ENCODE assay signal across 9 mouse cellular contexts in the genomic region with DNA sequence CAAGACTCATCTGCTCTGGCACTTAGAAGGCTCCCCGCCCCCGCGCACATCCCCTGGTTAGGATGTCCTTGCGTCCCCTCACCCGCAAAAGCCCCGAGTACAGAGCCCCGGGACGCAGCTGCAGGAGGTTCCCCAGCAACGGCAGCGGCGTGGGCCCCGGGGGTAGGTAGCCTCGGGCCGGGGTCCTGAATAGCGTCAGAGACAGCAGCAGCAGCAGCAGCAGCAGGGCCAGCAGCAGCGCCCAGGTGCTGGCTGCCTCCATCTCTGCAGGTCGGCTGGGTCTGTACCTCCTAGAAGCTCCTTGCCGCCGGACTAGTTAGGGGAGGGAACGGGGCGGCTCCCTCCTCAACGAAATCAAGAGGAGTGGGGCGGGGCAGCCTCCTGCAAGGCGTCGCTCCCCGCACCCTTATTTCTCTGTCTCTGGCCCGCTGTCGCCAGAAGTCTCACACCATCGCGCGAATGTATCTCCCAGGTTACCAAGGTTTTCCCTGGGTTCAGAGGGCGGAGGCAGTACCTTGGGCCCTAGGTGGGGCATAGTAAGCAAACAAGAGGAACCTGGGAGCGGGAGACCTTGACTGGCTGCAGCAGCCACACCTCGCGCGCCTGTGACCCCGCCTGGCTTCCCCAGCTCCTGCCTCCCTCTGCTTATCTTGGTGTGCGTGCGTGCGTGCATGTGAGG. TPM values are rescaled to one million over a fixed set of nuclear protein-coding genes. Genes with fewer than 3 reads are reported as not detected.
DNase-seq lines count a peak whose midpoint lies in the region; ATAC-seq lines count a peak whose summit lies in the region.
"Had no signal": no experiment of that assay in that cellular context is flagged by ENCODE, and none has a peak within 500 bp of the region (broad histone marks: within the 10 kb centered on the region; RNA-seq: fewer than 3 reads in every experiment).

A gene (minus strand): TSS at position 673 of the 679 bp plus-strand sequence.

- peak within 1 kb of the TSS; percentile 95 for H3K4me2 ChIP-seq in stomach, embryonic 16.5 days (ENCODE audit: low read depth, low read length)

- H3K27me3 ChIP-seq in stomach, embryonic 16.5 days (ENCODE audit: control insufficient read depth, insufficient read depth, low read length), result no peaks in the 10 kb centered on the region

- no peak within 1 kb of the TSS for H3K27ac ChIP-seq in brown adipose tissue, adult 24 weeks (replicated peaks; ENCODE audit: low read depth, low read length)
- H3K27ac ChIP-seq in stomach, embryonic 16.5 days (ENCODE audit: low read length), result peak within 1 kb of the TSS; percentile 94

- H3K9ac ChIP-seq in stomach, embryonic 16.5 days (ENCODE audit: low read length), result peak within 1 kb of the TSS; percentile 83

- H3K9me3 ChIP-seq in stomach, embryonic 16.5 days (replicated peaks; ENCODE audit: control insufficient read depth, low read length), result no peaks in the 10 kb centered on the region
- H3K9me3 ChIP-seq: G1E had no signal

- no peaks in the 10 kb centered on the region for H3K36me3 ChIP-seq in stomach, embryonic 16.5 days (ENCODE audit: control insufficient read depth, insufficient read depth, low read length)
- H3K36me3 ChIP-seq: G1E had no signal

- ATAC-seq in megakaryocyte-erythroid progenitor cell, adult 5-6 weeks (replicated peaks; ENCODE audit: low FRiP score, low TSS enrichment, poor library complexity, severe bottlenecking), result peak; percentile 88
- peak; percentile 93 for ATAC-seq in stomach, embryonic 16.5 days (ENCODE audit: insufficient read depth, low FRiP score)

- H3K4me1 ChIP-seq in brown adipose tissue, adult 24 weeks (ENCODE audit: control insufficient read depth, insufficient read depth, insufficient read length, low read length), result no peaks in the 10 kb centered on the region
- H3K4me1 ChIP-seq in stomach, embryonic 16.5 days (ENCODE audit: control insufficient read depth, insufficient read depth, low read length), result peaks cover 6% of the 10 kb centered on the region; the same call in 1 of the 2 replicates

- H3K4me3 ChIP-seq in brown adipose tissue, adult 24 weeks (ENCODE audit: insufficient read depth, low read depth, low read length), result peak within 1 kb of the TSS; percentile 45
- H3K4me3 ChIP-seq in stomach, embryonic 16.5 days (replicated peaks; ENCODE audit: low read length), result peak within 1 kb of the TSS; percentile 68

- intact Hi-C loops in heart, postnatal 25 days (cut with DNase I), result no loop called here
- intact Hi-C loops in heart, postnatal 14 days (cut with DNase I), result no loop called here

- peak; percentile 92 for DNase-seq in heart, adult 11 months
- no peak for DNase-seq in heart, postnatal 25 days (ENCODE audit: low spot score)
- peak; percentile 19 to 22 for DNase-seq in heart, postnatal 14 days
- DNase-seq in large intestine, adult 2 months (ENCODE audit: low read depth, low spot score), result peak; percentile 87
- no peak for DNase-seq in layer of hippocampus, adult 9-11 months

- WGBS in large intestine, adult 2 months, result 3% methylated on average over 40 of the region's 40 CpGs
- WGBS in stomach, embryonic 16.5 days, result 3% methylated on average over 40 of the region's 40 CpGs

RNA-seq across cellular contexts. Expression of the gene that starts here (rescaled TPM):
- total RNA-seq in heart, postnatal 25 days (2021), result 1 to 10 TPM; 5.8 to 6.3 TPM
- not detected in 2 replicates for polyA plus RNA-seq in brown adipose tissue, adult 24 weeks (2012; ENCODE audit: insufficient read depth, insufficient read length, missing spikeins)
- 1 to 10 TPM; 5.4 to 6.1 TPM for total RNA-seq in heart, postnatal 14 days (2021)
- 49.2 and 66.1 TPM in 2 replicates for polyA plus RNA-seq in large intestine, adult 2 months (2012; rRNA removed)
- total RNA-seq in megakaryocyte-erythroid progenitor cell, adult 5-6 weeks (2014; fragmentation: Nextera tagmentation), result not detected in 2 replicates
- not detected in 2 replicates for total RNA-seq in megakaryocyte-erythroid progenitor cell, adult 5-6 weeks (2017)
- 53.1 and 74.9 TPM in 2 replicates for polyA plus RNA-seq in stomach, embryonic 16.5 days (2015; fragmentation: Nextera tagmentation; extraction: Ambion mirVana)
- polyA plus RNA-seq: G1E had no signal

Comparison
In these comparisons a context has a peak if more than half of its experiments do, and no peak if none do; other contexts are left out.
1. RNA of the gene that starts here (total RNA-seq): 5.8 to 6.3 TPM in heart, postnatal 25 days and 5.4 to 6.1 TPM in heart, postnatal 14 days; not detected in megakaryocyte-erythroid progenitor cell, adult 5-6 weeks; every median in the first group is over 4 times any median in the second.
2. RNA of the gene that starts here (polyA plus RNA-seq): 53.1 to 74.9 TPM in stomach, embryonic 16.5 days and 49.2 to 66.1 TPM in large intestine, adult 2 months; not detected in brown adipose tissue, adult 24 weeks; every median in the first group is over 10 times any median in the second.
3. DNase-seq: peak in heart, adult 11 months (single experiment), heart, postnatal 14 days (2 of 2) and large intestine, adult 2 months (single experiment); none in heart, postnatal 25 days (single experiment) and layer of hippocampus, adult 9-11 months (single experiment).
4. Peak in ATAC-seq in megakaryocyte-erythroid progenitor cell, adult 5-6 weeks; RNA of the gene not detected or under 1 TPM.